Mouse (Mus musculus): ENCODE results near the gene Hsd17b14. TPM values are rescaled to one million over a fixed set of nuclear protein-coding genes. Genes with fewer than 3 reads are reported as not detected.
"Not testable (repeated sequence)": the region's sequence is repeated elsewhere in the genome, so short reads cannot be mapped to it uniquely, and the experiment has no call there.

Gene Hsd17b14
- polyA plus RNA-seq (2015; fragmentation: Nextera tagmentation; extraction: Ambion mirVana) = 0.52 and 1.7 TPM in 2 replicates

DNA sequence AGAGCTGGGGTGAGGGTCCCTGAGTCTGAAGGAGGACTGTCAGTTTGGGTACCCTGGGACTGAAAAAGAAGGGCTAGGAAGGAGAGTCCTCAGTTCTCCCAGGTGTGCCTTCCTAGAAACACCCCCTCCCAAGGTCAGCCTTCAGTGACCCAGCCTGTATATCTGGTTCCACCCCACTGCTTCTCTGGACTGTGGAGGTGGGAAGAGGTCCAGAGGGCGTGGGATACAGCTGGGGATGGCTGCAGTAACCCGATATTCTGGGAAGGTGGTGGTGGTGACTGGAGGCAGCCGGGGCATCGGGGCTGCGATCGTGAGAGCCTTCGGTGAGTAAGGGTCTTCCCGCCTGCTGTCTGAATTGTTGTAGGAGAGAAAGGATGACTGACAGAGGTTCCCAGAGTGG, at the start of gene Hsd17b14:
Gene Hsd17b14 (plus strand): TSS at position 150 of the 400 bp plus-strand sequence.
- WGBS = 53% methylated on average over 8 of the region's 8 CpGs
- H3K4me2 ChIP-seq = no peak within 1 kb of the TSS

DNA sequence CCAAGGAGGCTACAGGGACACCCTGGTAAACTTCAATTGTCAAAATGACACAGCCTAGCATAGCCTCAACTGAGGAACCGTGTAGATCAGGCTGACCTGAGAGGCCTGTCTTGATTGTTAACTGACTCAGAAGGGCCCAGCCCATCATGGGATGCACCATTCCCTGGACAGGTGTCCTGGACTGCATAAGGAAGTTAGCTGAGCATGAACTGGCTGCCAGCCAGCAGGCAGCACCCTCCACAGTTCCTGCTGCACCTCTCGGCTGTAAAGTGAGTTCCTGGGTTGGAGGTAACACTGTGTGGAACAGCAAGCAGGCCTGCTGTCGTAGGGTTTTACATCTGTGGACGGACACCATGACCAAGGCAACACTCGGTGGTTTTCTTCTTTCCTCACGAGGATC, 47.1 kb upstream of the Hsd17b14 start:
- peaks cover 19% of the 10 kb centered on the region for H3K4me1 ChIP-seq (replicated peaks)
- no peak overlapping the region for H3K9ac ChIP-seq
- no peak for ATAC-seq (ENCODE audit: low read depth)
- 90% methylated on average over 6 of the region's 6 CpGs for WGBS
- H3K4me3 ChIP-seq = no peak overlapping the region
- no peak overlapping the region for H3K4me2 ChIP-seq
- H3K27me3 ChIP-seq = no peaks in the 10 kb centered on the region
- peaks cover 37% of the 10 kb centered on the region for H3K36me3 ChIP-seq
- no peak overlapping the region for H3K27ac ChIP-seq (replicated peaks)
- H3K9me3 ChIP-seq = no peaks in the 10 kb centered on the region

More for the DNA sequence above, at the start of gene Hsd17b14:
- Histone ChIP-seq H3K27ac (replicated peaks) (no peak within 1 kb of the TSS), H3K9ac (no peak within 1 kb of the TSS), H3K36me3 (no peaks in the 10 kb centered on the region), H3K9me3 (no peaks in the 10 kb centered on the region), H3K27me3 (no peaks in the 10 kb centered on the region), H3K4me3 (no peak within 1 kb of the TSS), H3K4me1 (replicated peaks) (no peaks in the 10 kb centered on the region)
- ATAC-seq (ENCODE audit: low read depth) = no peak

DNA sequence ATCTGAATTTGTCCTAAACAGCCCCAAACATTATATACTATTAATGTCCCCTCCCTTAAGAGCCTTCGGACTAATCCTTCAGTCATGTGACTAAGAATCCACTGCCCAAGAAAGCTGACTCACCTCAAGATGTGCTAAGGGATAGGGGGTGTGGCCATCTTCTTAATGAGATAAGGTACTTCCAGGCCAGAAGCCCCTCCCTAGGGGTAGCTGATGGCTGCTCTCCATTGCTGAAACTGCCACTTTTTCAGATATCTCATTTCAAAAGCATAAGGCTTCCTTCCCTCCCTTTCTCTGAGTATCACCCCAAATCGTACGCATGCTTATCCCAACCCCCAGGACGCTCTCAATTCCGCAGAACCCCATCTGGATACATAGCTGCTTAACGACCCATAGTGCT, 46.1 kb upstream of the Hsd17b14 start:
- Histone ChIP-seq H3K9me3 (no peaks in the 10 kb centered on the region), H3K27me3 (no peaks in the 10 kb centered on the region), H3K4me1 (replicated peaks) (peaks cover 19% of the 10 kb centered on the region), H3K4me2 (peak overlapping the region; percentile 93), H3K9ac (peak overlapping the region; percentile 92; the same call in 1 of the 2 replicates), H3K36me3 (peaks cover 29% of the 10 kb centered on the region), H3K4me3 (no peak overlapping the region), H3K27ac (replicated peaks) (no peak overlapping the region)
- no peak for ATAC-seq (ENCODE audit: low read depth)
- WGBS = 83% methylated on average over 6 of the region's 6 CpGs

DNA sequence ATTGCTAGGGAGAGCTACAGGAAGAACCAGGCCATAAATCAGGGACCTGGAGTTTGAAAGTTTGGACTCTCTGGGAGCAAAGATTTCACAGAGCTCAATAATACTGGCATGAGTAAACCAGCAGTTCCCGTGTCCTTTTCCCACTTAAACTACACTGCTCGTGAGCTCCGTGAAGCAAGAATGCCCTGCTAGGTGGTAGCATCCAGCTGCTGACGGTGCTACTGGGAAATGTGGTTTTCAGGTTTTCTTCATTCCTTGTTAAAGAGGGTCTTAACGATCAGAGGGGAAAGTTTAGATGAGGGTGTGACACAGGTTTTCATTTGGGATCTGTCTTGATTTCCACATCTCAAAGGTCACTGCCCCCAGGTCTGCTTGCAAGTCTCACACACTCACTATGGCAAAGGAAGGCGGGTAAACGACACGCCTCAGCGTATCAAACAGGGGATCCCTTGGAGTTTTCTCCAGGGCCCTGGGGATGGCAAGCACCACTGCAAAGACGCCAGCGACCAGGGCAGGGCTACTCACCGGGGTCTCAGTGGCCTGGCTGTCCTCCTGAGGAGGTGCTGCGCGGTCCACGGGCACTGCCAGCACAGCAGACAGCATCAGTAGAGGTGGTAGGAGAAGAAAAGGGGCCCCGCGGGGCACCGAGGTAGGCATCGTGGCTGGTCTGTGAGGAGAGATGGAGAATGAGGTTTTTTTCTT, 45.4 kb upstream of the Hsd17b14 start:
- Histone ChIP-seq H3K27ac (replicated peaks) (peak overlapping the region; percentile 82; the same call in 1 of the 2 replicates), H3K4me2 (peak overlapping the region; percentile 93), H3K9me3 (no peaks in the 10 kb centered on the region), H3K36me3 (peaks cover 29% of the 10 kb centered on the region), H3K4me1 (replicated peaks) (peaks cover 19% of the 10 kb centered on the region), H3K9ac (peak overlapping the region; percentile 92), H3K4me3 (peak overlapping the region; percentile 78), H3K27me3 (no peaks in the 10 kb centered on the region)
- ATAC-seq (ENCODE audit: low read depth) = peak; percentile 23; the same call in 1 of the 2 replicates
- 34% methylated on average over 19 of the region's 19 CpGs for WGBS

DNA sequence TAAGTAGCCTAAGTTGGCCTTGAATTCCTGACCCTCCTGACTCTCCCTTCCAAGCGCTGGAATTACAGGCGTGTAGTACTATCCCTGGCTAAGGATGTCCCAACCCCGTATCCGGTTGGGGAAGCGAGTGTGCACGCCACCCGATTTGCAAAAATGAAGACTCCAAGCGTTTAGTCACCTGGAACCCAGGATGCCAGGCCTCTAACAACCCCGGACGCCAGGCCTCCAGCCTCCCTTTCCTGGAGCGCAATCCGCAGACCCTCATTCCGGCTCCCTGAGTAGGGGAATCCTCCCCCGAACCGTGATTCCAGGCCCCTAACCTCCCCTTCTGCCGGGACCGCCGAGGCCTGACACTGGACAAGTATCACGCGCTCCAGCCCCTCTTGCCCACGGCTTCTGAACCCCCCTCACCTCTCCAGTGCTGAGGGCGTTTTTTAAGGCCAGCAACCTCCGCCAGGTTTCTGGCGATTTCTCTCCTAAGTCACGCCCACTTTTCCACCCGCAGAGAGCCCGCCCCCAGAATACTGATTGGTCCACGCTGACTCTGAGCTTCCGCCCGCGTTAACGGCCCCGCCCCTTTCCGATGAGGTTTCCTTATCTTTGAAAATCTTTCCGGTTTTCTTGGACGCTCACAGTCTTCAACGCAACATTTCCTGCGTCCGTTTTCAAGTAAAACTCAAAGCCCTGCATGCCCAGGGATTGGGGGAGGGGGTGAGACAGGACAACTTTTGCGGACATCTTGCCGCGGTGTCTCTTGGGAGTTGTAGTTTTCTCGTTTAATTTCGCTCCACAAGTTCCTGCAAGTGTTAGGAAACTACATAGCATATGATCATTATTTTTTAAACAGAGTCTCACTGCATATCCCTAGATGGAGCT, 44.5 kb upstream of the Hsd17b14 start, which contains the start of gene Nucb1:
Gene Nucb1 (minus strand): TSS at position 495 of the 876 bp plus-strand sequence.
- ATAC-seq (ENCODE audit: low read depth) = peak; percentile 87
- Histone ChIP-seq H3K27ac (replicated peaks) (peak within 1 kb of the TSS; percentile 82), H3K9me3 (no peaks in the 10 kb centered on the region), H3K27me3 (no peaks in the 10 kb centered on the region), H3K4me1 (replicated peaks) (peaks cover 19% of the 10 kb centered on the region), H3K4me3 (peak within 1 kb of the TSS; percentile 78), H3K4me2 (peak within 1 kb of the TSS; percentile 93), H3K9ac (peak within 1 kb of the TSS; percentile 92), H3K36me3 (peaks cover 24% of the 10 kb centered on the region)
- WGBS = under 1% methylated on average over 44 of the region's 44 CpGs

DNA sequence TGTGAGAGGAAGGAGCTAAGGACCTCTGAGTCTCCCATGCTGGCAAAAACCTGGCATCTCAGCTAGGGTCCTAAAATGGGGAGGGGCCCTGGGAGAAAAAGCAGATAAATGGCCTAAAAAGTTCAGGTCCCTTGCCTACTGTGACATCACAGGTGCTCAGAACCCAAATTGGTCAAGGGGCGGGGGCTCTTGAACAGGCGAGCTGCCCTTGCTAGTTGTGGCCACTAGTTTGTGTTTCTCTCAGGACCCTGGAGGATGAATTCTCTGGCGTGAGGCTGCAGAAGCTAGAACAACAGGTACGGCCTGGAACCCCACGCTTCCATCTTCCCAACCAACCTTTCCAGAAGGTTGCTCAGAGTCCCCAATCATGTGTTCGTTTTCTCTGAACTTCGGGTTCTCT, 40.3 kb upstream of the Hsd17b14 start:
- Histone ChIP-seq H3K36me3 (no peaks in the 10 kb centered on the region), H3K9ac (no peak overlapping the region), H3K27me3 (no peaks in the 10 kb centered on the region), H3K4me2 (no peak overlapping the region), H3K9me3 (no peaks in the 10 kb centered on the region), H3K4me1 (replicated peaks) (peaks cover 4% of the 10 kb centered on the region), H3K27ac (replicated peaks) (no peak overlapping the region), H3K4me3 (no peak overlapping the region)
- ATAC-seq (ENCODE audit: low read depth) = no peak
- 84% methylated on average over 7 of the region's 7 CpGs for WGBS

DNA sequence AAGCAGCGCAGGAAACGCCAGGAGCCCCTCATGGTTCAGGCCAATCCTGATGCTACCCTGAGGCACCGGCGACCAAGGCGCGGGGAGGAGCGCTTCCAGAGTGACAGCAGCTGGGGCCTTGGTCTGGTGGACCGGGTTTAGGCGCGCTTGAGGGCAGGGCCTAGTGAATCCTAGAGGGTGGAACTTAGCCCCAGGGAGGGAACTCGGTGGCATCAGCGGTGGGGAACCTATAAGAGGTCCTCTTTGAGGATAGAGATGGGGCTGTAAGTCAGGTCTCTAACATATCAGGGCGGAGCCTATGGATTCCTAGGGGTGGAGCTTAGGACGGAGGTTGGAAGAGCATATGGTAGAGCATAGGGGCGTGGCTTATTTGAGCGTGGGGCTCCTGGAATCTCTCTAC, 39.3 kb upstream of the Hsd17b14 start:
- no peaks in the 10 kb centered on the region for H3K27me3 ChIP-seq
- WGBS = 32% methylated on average over 16 of the region's 16 CpGs
- no peaks in the 10 kb centered on the region for H3K36me3 ChIP-seq
- no peaks in the 10 kb centered on the region for H3K4me1 ChIP-seq (replicated peaks)
- ATAC-seq (ENCODE audit: low read depth) = no peak
- no peak overlapping the region for H3K9ac ChIP-seq
- no peak overlapping the region for H3K4me2 ChIP-seq
- no peaks in the 10 kb centered on the region for H3K9me3 ChIP-seq
- H3K27ac ChIP-seq (replicated peaks) = no peak overlapping the region
- no peak overlapping the region for H3K4me3 ChIP-seq

DNA sequence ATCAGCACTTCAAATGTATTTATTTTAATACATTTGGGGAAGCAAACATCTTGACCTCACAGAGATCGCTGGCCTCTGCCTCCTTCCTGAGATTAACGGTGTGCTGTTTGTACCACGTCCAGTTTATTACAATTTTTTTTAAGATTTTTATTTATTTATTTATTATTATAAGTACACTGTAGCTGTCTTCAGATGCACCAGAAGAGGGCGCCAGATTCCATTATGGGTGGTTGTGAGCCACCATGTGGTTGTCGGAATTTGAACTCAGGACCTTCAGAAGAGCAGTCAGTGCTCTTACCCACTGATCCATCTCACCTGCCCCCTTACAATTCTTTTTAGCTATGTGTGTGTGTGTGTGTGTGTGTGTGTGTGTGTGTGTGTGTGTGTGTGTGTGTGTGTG, 37.8 kb upstream of the Hsd17b14 start:
- not testable (repeated sequence) for H3K4me1 ChIP-seq (replicated peaks); H3K9me3 ChIP-seq; H3K4me3 ChIP-seq; H3K36me3 ChIP-seq; H3K27me3 ChIP-seq; H3K9ac ChIP-seq; H3K4me2 ChIP-seq; ATAC-seq (ENCODE audit: low read depth); H3K27ac ChIP-seq (replicated peaks)
- WGBS = 75% methylated on average over 5 of the region's 5 CpGs

DNA sequence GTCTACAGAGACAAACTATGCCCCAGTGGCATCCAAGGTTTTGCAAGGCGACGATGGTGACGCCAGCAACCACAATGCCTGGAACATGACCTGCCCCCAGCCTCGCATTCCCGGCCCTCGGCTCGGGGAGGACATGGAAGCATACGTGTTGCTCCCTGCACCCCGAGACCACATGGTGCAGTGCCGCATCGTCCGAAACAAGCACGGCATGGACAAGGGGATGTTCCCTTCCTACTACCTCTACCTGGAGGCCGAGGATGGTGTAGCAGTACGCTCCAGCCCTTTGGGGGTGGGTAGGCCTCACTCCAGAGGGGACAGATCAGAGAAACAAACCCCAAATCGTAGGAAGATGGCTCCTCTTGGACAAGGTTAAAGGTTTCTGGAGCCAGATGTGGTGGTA, 36.1 kb upstream of the Hsd17b14 start:
- no peak for ATAC-seq (ENCODE audit: low read depth)

DNA sequence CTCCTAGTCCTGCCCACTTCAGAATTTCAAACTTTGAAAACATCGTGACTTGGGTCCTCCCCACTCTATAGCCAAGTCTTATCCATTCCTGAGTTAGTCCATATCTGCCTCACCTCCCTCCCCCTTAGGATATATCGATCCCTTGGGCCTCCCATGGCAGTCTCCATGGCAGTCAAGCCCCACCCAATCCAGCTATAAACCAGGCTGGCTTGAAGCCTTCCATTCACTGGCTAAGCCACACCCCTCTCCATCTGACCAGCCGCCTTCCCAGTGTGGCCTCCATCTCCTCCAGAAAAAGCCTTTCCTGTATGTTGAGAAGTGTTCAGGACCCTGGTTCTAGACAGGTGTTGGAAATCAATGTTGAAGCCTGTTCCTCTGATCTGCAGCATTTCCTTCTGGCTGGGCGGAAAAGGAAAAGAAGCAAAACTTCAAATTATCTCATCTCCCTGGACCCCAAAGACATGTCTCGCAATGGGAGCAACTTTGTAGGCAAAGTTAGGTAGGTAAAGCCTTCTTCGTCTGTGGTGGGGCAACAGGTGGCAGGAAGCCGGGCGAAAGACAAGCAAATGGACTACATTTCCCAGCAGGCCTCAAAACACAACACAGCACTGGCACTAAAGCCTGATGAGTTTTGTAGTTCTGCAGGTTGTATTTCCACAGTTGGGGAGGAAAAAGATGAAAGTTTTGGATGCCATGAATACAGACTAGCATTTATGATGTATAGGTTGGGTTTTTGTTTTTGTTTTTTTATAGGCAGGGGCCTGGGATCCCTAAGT, 35.2 kb upstream of the Hsd17b14 start:
- 64% methylated on average over 8 of the region's 8 CpGs for WGBS
- ATAC-seq (ENCODE audit: low read depth) = no peak
- no peak overlapping the region for H3K27ac ChIP-seq (replicated peaks)
- H3K4me1 ChIP-seq (replicated peaks) = peaks cover 23% of the 10 kb centered on the region
- H3K9me3 ChIP-seq = no peaks in the 10 kb centered on the region
- no peak overlapping the region for H3K4me3 ChIP-seq
- H3K27me3 ChIP-seq = no peaks in the 10 kb centered on the region
- H3K9ac ChIP-seq = no peak overlapping the region
- 0 out of 2 replicates have a peak, but pooled peaks cover 3% of the 10 kb centered on the region for H3K36me3 ChIP-seq
- no peak overlapping the region for H3K4me2 ChIP-seq

More for the DNA sequence above, 36.1 kb upstream of the Hsd17b14 start:
- Histone ChIP-seq H3K9ac (no peak overlapping the region), H3K36me3 (0 out of 2 replicates have a peak, but pooled peaks cover 3% of the 10 kb centered on the region), H3K27ac (replicated peaks) (no peak overlapping the region), H3K4me3 (no peak overlapping the region), H3K4me2 (no peak overlapping the region), H3K4me1 (replicated peaks) (peaks cover 18% of the 10 kb centered on the region), H3K9me3 (no peaks in the 10 kb centered on the region), H3K27me3 (no peaks in the 10 kb centered on the region)
- 92% methylated on average over 16 of the region's 16 CpGs for WGBS

DNA sequence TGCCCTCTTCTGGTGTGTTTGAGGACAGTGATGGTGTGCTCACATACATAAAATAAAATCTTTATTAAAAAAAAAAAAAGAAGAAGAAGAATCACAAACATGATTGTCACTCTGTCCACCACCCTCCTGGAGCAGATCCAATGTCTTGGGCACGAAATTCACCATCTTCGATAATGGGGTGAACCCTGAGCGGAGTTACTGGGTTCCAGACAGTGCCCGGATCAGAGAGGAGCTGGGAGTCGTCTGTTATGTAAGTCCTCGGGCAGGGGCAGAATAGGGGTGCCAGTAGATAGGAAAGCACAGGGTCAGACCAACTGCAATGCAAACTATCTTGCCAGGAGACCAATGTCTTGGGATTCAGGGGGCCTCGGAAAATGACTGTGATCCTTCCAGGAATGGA, 34.1 kb upstream of the Hsd17b14 start:
- H3K4me3 ChIP-seq = no peak overlapping the region
- no peaks in the 10 kb centered on the region for H3K9me3 ChIP-seq
- no peaks in the 10 kb centered on the region for H3K27me3 ChIP-seq
- 0 out of 2 replicates have a peak, but pooled peaks cover 3% of the 10 kb centered on the region for H3K36me3 ChIP-seq
- 97% methylated on average over 7 of the region's 7 CpGs for whole genome bisulfite sequencing
- no peak overlapping the region for H3K27ac ChIP-seq (replicated peaks)
- no peak for ATAC-seq (ENCODE audit: low read depth)
- H3K4me1 ChIP-seq (replicated peaks) = peaks cover 34% of the 10 kb centered on the region
- H3K4me2 ChIP-seq = no peak overlapping the region
- no peak overlapping the region for H3K9ac ChIP-seq
